Mouse (Mus musculus) adrenal gland, adult (tissue): Measurements from ENCODE around the gene Lrrc42.

Experiments used
- DNase-seq, 2 experiments: peaks; one replicate each; pipeline ENCODE4 v3.0.0; 2022 to 2023; ENCODE audit warnings: low spot score in 1 of 2; ENCODE audit not compliant: inconsistent age in 2 of 2

The Lrrc42 gene

DNA sequence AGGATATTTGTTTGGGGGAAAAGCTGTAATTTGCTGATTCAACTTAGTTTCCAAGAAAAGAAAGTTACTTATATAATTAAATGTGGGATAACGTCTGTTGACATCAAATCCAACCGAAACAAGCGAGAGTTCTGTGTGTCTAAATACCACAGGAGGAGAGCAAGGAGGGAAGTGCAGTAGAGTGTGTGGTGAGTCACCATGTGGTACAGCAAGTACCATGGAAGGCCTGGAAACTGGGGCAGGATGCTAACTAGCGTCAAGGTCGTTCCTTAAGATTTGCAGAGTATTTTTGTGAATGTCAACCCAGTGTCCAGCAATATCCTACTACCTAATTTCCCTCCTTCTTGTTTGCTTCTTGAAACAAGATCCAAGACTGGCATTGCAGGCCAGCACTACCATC lies 55.3 kb downstream of the Lrrc42 start:
- peak; percentile 68 to 77 for DNase-seq

GRCm38 (mm10) chr4:107196454-107196853 lies 56.9 kb downstream of the Lrrc42 start:
- no peak for DNase-seq

DNA sequence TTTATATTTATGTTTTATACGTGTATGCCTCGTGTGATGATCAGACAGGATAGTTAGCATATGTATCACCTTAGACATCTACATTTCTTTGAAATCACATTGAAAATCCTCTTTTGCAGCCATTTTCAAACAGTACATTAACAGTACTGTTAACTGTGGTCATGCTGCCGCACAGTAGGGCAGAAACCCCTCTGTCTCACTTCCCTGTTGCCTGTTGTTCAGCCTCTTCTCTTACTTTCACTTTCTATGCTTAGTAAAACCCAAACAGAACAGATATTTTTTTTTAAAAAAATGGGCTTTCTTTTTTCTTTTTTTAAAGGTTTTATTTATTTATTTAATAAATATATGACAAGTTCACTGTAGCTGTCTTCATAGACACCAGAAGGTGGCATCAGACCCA lies 59.5 kb downstream of the Lrrc42 start:
- DNase-seq: no peak

DNA sequence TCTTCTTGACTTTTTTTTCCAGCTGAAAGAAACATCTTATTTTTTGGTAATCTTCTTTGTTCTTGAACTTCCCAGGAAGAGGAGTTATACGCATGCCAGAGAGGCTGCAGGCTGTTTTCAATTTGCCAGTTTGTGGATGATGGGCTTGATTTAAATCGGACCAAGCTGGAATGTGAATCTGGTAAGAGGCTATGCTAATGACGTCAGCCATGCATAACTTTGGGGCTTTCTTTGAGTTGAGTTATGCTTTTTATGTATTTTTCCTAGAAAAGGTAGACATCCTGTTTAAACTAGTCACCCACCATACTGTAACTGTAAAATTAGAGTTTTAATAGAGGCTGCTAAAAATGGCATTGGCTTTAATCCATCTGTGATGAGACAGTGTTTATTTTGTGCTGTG lies 67.6 kb downstream of the Lrrc42 start:
- DNase-seq: no peak
